Mouse (Mus musculus) kidney, embryonic 14.5 days (tissue): ENCODE results near the gene Dalrd3. TPM values are rescaled to one million over a fixed set of nuclear protein-coding genes. Genes with fewer than 3 reads are reported as not detected.

Experiments used
- ATAC-seq: fragments of 200-750 bp; cut with Nextera tagmentation; 2 replicates; pipeline ENCODE4 v1.8.0; 2017; ENCODE audit warnings: moderate number of reproducible peaks, mild to moderate bottlenecking, moderate TSS enrichment, moderate library complexity; ENCODE audit not compliant: low FRiP score, low TSS enrichment
- H3K27ac ChIP-seq: fragments of 300-500 bp; sonication (generic); 2 replicates; pipeline ENCODE4 v1.5.1; 2014; ENCODE audit warnings: low read depth, mild to moderate bottlenecking, low read length, moderate library complexity, mixed read lengths
- H3K27me3 ChIP-seq: fragments of 300-500 bp; sonication (generic); 2 replicates; pipeline ENCODE4 v1.6.1; 2014; ENCODE audit warnings: mild to moderate bottlenecking, low read length; ENCODE audit not compliant: control insufficient read depth, insufficient read depth
- H3K36me3 ChIP-seq: fragments of 300-500 bp; sonication (generic); 2 replicates; pipeline ENCODE4 v1.6.1; 2014; ENCODE audit warnings: low read length, mixed read lengths; ENCODE audit not compliant: control insufficient read depth, insufficient read depth
- H3K4me1 ChIP-seq: fragments of 300-500 bp; sonication (generic); 2 replicates; pipeline ENCODE4 v1.6.1; 2014; ENCODE audit warnings: low read length, mixed read lengths; ENCODE audit not compliant: control insufficient read depth, insufficient read depth
- H3K4me2 ChIP-seq: fragments of 300-500 bp; sonication (generic); replicated peaks from 2 replicates; pipeline ENCODE4 v1.6.1; 2014; ENCODE audit warnings: low read depth, mild to moderate bottlenecking, low read length
- H3K4me3 ChIP-seq: fragments of 300-500 bp; sonication (generic); 2 replicates; pipeline ENCODE4 v1.5.1; 2014; ENCODE audit warnings: mild to moderate bottlenecking, low read length
- H3K9ac ChIP-seq: fragments of 300-500 bp; sonication (generic); 2 replicates; pipeline ENCODE4 v1.6.1; 2014; ENCODE audit warnings: low read depth, mild to moderate bottlenecking, low read length, moderate library complexity
- H3K9me3 ChIP-seq: fragments of 300-500 bp; sonication (generic); 2 replicates; pipeline ENCODE4 v1.6.1; 2016; ENCODE audit warnings: low read length; ENCODE audit not compliant: control insufficient read depth
- WGBS: fragments of 180-500 bp; shearing (Covaris S2); extraction: QIAGEN DNeasy Blood & Tissue Kit; methylation state at CpG from one replicate; pipeline ENCODE4 v1.1.7; 2014; 5-methylcytosine and 5-hydroxymethylcytosine counted together
- polyA plus RNA-seq: library from polyadenylated mRNA; unstranded; fragments of >200 nt; fragmentation: Nextera tagmentation; extraction: Ambion mirVana; gene quantifications from 2 replicates; pipeline ENCODE4 v1.2.1, GENCODE M21; 2014

Gene Dalrd3
- polyA plus RNA-seq, 1 experiment from 2014 or later: 159 TPM

- WGBS: 2% methylated on average over 40 of the region's 40 CpGs
- peak overlapping the region; percentile 65 for H3K27ac ChIP-seq
- ATAC-seq: no peak; the same call in 1 of the 2 replicates
- H3K4me3 ChIP-seq: peak overlapping the region; percentile 74
- H3K36me3 ChIP-seq: peaks cover 54% of the 10 kb centered on the region
- H3K4me2 ChIP-seq: peak overlapping the region; percentile 98
- no peaks in the 10 kb centered on the region for H3K9me3 ChIP-seq
- H3K27me3 ChIP-seq: no peaks in the 10 kb centered on the region
- H3K9ac ChIP-seq: peak overlapping the region; percentile 68
- H3K4me1 ChIP-seq: peaks cover 27% of the 10 kb centered on the region
Measured at GRCm38 (mm10) chr9:108570207-108570896, 666 bp downstream of the Dalrd3 start.

DNA sequence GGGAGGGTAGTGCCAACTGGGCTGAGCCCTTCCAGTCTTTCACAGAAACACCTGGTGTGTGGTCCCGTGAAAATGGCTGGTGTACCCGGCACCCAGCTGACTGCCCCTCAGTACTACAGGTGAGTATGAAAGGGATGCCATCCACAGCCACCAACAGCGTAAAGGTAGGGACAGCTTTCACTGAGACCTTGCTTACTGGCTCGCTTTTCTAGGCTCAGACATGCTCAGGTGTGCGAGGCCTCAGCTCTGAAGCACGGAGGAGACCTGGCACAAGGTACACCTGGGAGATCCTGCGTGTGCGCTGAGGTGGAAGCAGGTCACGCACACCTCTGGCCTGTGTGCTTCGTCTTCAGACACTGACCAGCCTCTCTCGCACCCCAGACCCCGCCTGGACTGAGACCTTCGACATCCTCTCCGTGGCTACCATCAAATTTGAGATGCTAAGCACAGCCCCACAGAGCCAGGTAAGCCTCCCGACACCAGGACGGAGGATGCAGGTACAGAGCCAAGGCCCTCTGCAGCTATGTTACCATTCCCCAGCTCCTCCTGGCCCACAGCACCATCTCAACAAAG, 1.8 kb downstream of the Dalrd3 start:
- Histone ChIP-seq H3K4me3 (no peak overlapping the region), H3K9ac (no peak overlapping the region), H3K27me3 (no peaks in the 10 kb centered on the region), H3K36me3 (peaks cover 55% of the 10 kb centered on the region), H3K4me2 (no peak overlapping the region), H3K4me1 (peaks cover 25% of the 10 kb centered on the region), H3K27ac (no peak overlapping the region), H3K9me3 (no peaks in the 10 kb centered on the region)
- ATAC-seq: no peak
- 95% methylated on average over 16 of the region's 16 CpGs for whole genome bisulfite sequencing

DNA sequence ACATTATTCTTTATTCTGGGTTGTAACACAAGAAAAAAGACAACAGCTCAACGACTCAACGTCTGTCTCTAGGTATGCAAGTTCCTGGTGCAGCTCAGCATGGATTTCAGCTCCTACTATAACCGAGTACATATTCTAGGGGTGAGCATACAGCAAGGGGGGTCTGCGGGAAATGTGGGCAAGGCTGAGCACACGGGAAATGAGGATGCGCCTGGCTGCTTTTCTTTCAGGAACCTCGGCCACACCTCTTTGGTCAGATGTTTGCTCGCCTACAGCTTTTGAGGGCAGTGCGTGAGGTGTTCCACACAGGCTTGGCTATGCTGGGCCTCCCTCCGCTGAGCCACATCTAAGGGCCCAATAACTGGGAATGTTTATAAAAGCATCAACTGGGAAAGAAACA, 2.6 kb downstream of the Dalrd3 start:
- Histone ChIP-seq H3K4me2 (no peak overlapping the region), H3K27me3 (no peaks in the 10 kb centered on the region), H3K4me1 (peaks cover 33% of the 10 kb centered on the region), H3K4me3 (no peak overlapping the region), H3K27ac (no peak overlapping the region), H3K9ac (no peak overlapping the region), H3K36me3 (peaks cover 55% of the 10 kb centered on the region), H3K9me3 (no peaks in the 10 kb centered on the region)
- no peak for ATAC-seq
- WGBS: 75% methylated on average over 10 of the region's 10 CpGs

DNA sequence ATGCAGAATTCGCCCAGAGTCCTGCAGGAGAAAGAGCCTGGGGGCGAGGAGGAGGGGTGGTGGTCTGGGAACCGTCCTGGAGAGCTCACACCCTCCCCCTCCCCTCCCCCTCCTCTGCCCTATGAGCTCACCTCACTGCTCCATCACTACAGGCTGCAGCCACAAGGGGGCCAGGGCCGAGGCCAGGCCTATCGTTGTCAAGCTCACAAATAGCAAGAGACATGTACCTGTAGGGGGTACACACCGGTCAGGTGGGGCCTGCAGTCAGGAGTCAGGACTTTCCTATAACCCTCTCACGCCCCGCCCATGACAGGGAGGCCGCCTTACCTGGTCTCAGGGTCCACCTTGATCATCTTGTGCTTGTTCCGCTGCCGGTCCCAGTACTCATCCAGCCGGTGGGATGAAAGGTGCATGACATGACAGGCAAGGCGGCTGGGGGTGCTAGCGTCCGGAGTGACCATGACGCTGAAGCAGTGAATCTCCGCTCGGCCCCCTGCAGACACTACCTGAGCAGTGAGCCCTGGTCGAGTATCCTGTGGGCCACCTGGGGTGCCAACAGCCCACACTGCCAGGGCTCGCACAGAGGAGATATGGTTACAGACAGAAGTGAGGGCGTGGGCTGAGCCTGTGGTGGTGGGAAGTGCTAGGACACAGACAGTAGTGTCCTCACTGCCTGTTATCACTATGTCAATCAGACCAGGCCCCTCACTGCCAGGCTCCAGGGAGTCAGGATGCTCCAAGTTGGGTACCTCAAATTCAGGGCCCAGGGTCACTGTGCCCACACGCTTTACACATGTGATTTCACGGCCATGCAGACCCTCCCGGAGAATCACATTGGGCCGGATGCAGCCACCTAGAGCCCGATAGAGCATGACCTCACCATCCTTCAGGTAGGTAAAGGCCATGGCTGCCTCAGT, 4.3 kb downstream of the Dalrd3 start:
- no peaks in the 10 kb centered on the region for H3K27me3 ChIP-seq

GRCm38 (mm10) chr9:108574921-108575320, 5.2 kb downstream of the Dalrd3 start:
- H3K27me3 ChIP-seq: no peaks in the 10 kb centered on the region
- no peak overlapping the region for H3K27ac ChIP-seq
- 91% methylated on average over 12 of the region's 12 CpGs for WGBS
- H3K4me3 ChIP-seq: no peak overlapping the region
- ATAC-seq: no peak
- H3K9me3 ChIP-seq: no peaks in the 10 kb centered on the region
- peaks cover 55% of the 10 kb centered on the region for H3K36me3 ChIP-seq
- peaks cover 35% of the 10 kb centered on the region for H3K4me1 ChIP-seq
- H3K9ac ChIP-seq: no peak overlapping the region
- H3K4me2 ChIP-seq: no peak overlapping the region

More for the DNA sequence above, 4.3 kb downstream of the Dalrd3 start:
- Histone ChIP-seq H3K4me2 (no peak overlapping the region), H3K4me1 (peaks cover 31% of the 10 kb centered on the region), H3K27ac (no peak overlapping the region), H3K4me3 (no peak overlapping the region), H3K36me3 (peaks cover 55% of the 10 kb centered on the region), H3K9ac (no peak overlapping the region), H3K9me3 (no peaks in the 10 kb centered on the region)
- WGBS: 59% methylated on average over 26 of the region's 26 CpGs
- no peak for ATAC-seq

DNA sequence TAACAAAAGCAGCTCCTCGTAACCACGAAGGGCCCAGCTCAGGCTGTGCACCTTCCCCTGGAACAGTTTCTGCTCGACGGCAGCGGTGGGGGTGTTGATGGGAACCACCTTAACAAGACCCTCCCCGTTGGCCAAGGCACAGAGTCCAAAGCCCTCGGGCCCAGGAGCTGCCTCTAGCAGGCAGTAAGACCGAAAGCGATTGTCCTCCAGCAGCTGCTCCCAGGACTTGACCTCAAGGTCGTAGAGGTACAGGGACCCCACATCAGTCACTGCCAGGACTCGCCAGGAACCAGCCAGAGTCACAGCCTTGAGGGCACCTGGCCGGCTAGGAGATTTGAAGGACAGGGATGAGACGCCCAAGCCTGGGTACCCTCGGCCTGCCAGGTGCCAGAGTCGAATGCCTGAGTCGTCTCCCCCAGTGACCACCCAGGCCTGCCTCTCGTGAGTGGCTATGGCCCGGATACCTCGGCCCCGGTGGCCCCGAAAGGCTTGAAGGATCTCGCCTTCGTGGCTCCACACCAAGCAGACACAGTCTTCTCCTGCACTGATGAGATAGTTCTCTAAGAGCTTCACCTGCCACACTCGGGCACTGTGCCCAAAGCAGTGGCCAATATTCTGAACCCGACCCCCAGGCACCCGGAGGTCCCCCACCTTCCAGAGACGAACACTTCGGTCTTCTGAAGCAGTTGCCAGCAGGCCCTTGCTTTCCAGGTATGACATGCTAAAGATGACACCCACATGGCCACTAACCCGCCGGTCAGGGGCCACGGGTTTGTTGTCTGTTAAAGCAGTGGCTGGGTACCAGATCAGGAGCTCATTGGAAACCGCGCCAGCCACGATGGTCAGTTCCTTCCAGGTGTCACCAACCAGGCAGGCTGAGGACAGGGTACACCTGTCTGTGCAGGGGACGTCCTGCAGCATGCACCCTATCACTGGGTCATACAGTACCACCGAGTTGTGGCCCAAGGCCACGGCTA, 5.9 kb downstream of the Dalrd3 start:
- Histone ChIP-seq H3K27me3 (no peaks in the 10 kb centered on the region), H3K36me3 (peaks cover 55% of the 10 kb centered on the region), H3K4me2 (no peak overlapping the region; the same call in 1 of the 2 replicates), H3K9me3 (no peaks in the 10 kb centered on the region), H3K9ac (no peak overlapping the region), H3K4me1 (peaks cover 30% of the 10 kb centered on the region), H3K4me3 (no peak overlapping the region), H3K27ac (no peak overlapping the region)
- 79% methylated on average over 37 of the region's 37 CpGs for WGBS
- ATAC-seq: no peak

GRCm38 (mm10) chr9:108577025-108577424, 7.3 kb downstream of the Dalrd3 start:
- H3K4me1 ChIP-seq: peaks cover 30% of the 10 kb centered on the region
- H3K4me2 ChIP-seq: peak overlapping the region; percentile 64
- peak overlapping the region; percentile 83 for H3K4me3 ChIP-seq
- H3K27ac ChIP-seq: no peak overlapping the region
- H3K9ac ChIP-seq: 0 out of 2 replicates have a peak overlapping the region, but pooled peaks have one; percentile 95
- WGBS: 39% methylated on average over 6 of the region's 6 CpGs
- no peaks in the 10 kb centered on the region for H3K27me3 ChIP-seq
- no peaks in the 10 kb centered on the region for H3K9me3 ChIP-seq
- peaks cover 45% of the 10 kb centered on the region for H3K36me3 ChIP-seq
- no peak for ATAC-seq

GRCm38 (mm10) chr9:108577934-108578544, 8.4 kb downstream of the Dalrd3 start:
- Histone ChIP-seq H3K27ac (peak overlapping the region; percentile 88), H3K36me3 (peaks cover 35% of the 10 kb centered on the region), H3K4me1 (peaks cover 30% of the 10 kb centered on the region), H3K9ac (peak overlapping the region; percentile 95), H3K4me2 (peak overlapping the region; percentile 64), H3K9me3 (no peaks in the 10 kb centered on the region), H3K4me3 (peak overlapping the region; percentile 83), H3K27me3 (no peaks in the 10 kb centered on the region)
- peak; percentile 10; the same call in 1 of the 2 replicates for ATAC-seq
- 1% methylated on average over 24 of the region's 24 CpGs for WGBS
